Mouse (Mus musculus) limb, embryonic 15.5 days (tissue): Measurements from ENCODE around the gene Stkld1. TPM values are rescaled to one million over a fixed set of nuclear protein-coding genes. Genes with fewer than 3 reads are reported as not detected.
A peak's percentile ranks its signal among the peaks of the same experiment; 100 is the strongest.

Source experiments
- ATAC-seq: fragments of 200-750 bp; cut with Nextera tagmentation; 2 replicates; pipeline ENCODE4 v1.8.0; 2017; ENCODE audit warnings: low read depth, moderate TSS enrichment; ENCODE audit not compliant: insufficient number of reproducible peaks, low FRiP score, low TSS enrichment
- H3K27ac ChIP-seq: fragments of 300-500 bp; sonication (generic); 2 replicates; pipeline ENCODE4 v1.5.1; 2015; ENCODE audit warnings: moderate library complexity, mild to moderate bottlenecking, inconsistent platforms
- H3K27me3 ChIP-seq: fragments of 300-500 bp; sonication (generic); 2 replicates; pipeline ENCODE4 v1.6.1; 2015; ENCODE audit warnings: inconsistent platforms
- H3K36me3 ChIP-seq: fragments of 300-500 bp; sonication (generic); 2 replicates; pipeline ENCODE4 v1.6.1; 2015; ENCODE audit warnings: inconsistent platforms
- H3K4me1 ChIP-seq: fragments of 300-500 bp; sonication (generic); 2 replicates; pipeline ENCODE4 v1.6.1; 2015; ENCODE audit warnings: inconsistent platforms
- H3K4me2 ChIP-seq: fragments of 300-500 bp; sonication (generic); 2 replicates; pipeline ENCODE4 v1.6.1; 2015; ENCODE audit warnings: mild to moderate bottlenecking, inconsistent platforms
- H3K4me3 ChIP-seq: fragments of 300-500 bp; sonication (generic); 2 replicates; pipeline ENCODE4 v1.5.1; 2015; ENCODE audit warnings: mild to moderate bottlenecking, inconsistent platforms
- H3K9ac ChIP-seq: fragments of 300-500 bp; sonication (generic); 2 replicates; pipeline ENCODE4 v1.6.1; 2015; ENCODE audit warnings: inconsistent platforms
- H3K9me3 ChIP-seq: fragments of 300-500 bp; sonication (generic); 2 replicates; pipeline ENCODE4 v1.6.1; 2016; ENCODE audit warnings: inconsistent platforms
- WGBS: fragments of 180-500 bp; shearing (Covaris S2); methylation state at CpG from one replicate; pipeline ENCODE4 v1.1.7; 2015; 5-methylcytosine and 5-hydroxymethylcytosine counted together
- polyA plus RNA-seq: library from polyadenylated mRNA; unstranded; fragments of >200 nt; fragmentation: Nextera tagmentation; extraction: Ambion mirVana; gene quantifications from 2 replicates; pipeline ENCODE4 v1.2.1, GENCODE M21; 2015

Gene Stkld1
- polyA plus RNA-seq, 1 experiment from 2014 or later: 0.06 TPM

GRCm38 (mm10) chr2:26908710-26909386 is 25.0 kb upstream of the Stkld1 start:
- peak overlapping the region; percentile 50 for H3K4me2 ChIP-seq
- peaks cover 29% of the 10 kb centered on the region for H3K4me1 ChIP-seq
- WGBS: 84% methylated on average over 18 of the region's 18 CpGs
- no peak for ATAC-seq
- H3K36me3 ChIP-seq: peaks cover 67% of the 10 kb centered on the region
- no peaks in the 10 kb centered on the region for H3K27me3 ChIP-seq
- H3K9ac ChIP-seq: peak overlapping the region; percentile 55; the same call in 1 of the 2 replicates
- H3K9me3 ChIP-seq: no peaks in the 10 kb centered on the region
- H3K4me3 ChIP-seq: peak overlapping the region; percentile 77
- no peak overlapping the region for H3K27ac ChIP-seq

DNA sequence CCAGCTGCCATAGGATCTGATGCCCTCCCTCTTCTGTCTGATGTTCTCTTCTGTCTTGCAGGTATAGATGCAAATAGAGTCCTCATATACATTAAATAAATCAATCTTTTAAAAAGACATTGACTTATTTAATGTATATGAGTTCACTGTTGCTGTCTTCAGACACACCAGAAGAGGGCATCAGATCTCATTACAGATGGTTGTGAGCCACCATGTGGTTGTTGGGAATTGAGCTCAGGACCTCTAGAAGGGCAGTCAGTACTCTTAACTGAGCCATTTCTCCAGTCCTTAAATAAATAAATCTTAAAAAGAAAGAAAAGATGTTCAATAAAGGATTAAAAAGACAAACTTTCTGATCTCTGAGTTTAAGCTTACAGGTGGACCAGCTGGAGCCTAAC is 24.5 kb upstream of the Stkld1 start:
- H3K27ac ChIP-seq: peak overlapping the region; percentile 95; the same call in 1 of the 2 replicates
- H3K4me2 ChIP-seq: peak overlapping the region; percentile 50
- H3K27me3 ChIP-seq: no peaks in the 10 kb centered on the region
- no peaks in the 10 kb centered on the region for H3K9me3 ChIP-seq
- no peak for ATAC-seq
- peak overlapping the region; percentile 77 for H3K4me3 ChIP-seq
- H3K36me3 ChIP-seq: peaks cover 69% of the 10 kb centered on the region
- H3K4me1 ChIP-seq: peaks cover 27% of the 10 kb centered on the region
- peak overlapping the region; percentile 55 for H3K9ac ChIP-seq

DNA sequence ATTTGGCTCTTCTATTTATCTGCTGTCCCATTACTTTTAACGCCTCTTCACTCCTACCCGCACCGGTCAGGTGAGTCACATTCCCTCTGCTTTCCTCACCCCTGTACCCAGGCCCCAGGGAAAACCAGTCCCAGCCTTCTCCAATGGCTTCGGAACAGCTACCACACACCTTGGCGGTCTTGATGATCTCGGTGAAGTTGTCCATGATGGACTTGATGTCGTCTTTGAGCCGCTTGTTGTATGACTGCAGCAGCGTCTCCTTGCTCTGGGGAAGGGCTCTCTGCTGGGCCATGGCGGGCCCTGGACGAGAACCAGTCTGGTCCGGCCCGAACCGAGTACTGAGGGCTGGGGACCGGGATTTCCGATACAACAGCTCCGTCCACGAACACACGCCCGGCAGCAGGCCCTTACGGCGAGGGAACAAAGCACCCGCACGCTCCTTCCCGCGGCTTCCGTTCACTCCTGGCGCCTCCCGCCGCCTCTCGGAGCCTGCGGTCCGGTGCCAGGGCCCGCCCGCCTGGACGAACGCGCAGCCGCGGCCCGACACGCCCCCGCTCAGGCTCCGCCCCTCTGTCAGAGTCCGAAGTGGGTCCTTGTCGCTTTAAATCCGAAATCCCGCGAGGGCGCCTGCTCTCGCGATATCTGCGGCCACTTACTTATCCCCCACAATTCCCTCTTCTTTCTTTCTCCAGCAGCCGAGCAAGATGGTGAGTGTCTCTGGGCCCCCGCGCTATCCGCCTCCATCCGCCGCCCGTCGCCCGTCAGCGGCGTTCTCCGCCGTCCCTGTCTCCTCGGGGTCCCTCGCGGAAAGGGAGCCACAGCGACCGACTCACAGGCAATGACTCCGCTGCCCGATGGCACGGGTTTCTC is 23.5 kb upstream of the Stkld1 start, which contains the start of the genes Med22 and Rpl7a:
Gene Med22 (minus strand): TSS at position 554 of the 870 bp plus-strand sequence.
Gene Rpl7a (plus strand): TSS at position 641 of the 870 bp plus-strand sequence.
- H3K9me3 ChIP-seq: no peaks in the 10 kb centered on the region
- peaks cover 67% of the 10 kb centered on the region for H3K36me3 ChIP-seq
- under 1% methylated on average over 71 of the region's 74 CpGs for WGBS
- H3K4me3 ChIP-seq: peak within 1 kb of the TSS; percentile 77
- H3K4me1 ChIP-seq: peaks cover 35% of the 10 kb centered on the region
- H3K9ac ChIP-seq: peak within 1 kb of the TSS; percentile 91
- H3K27me3 ChIP-seq: no peaks in the 10 kb centered on the region
- ATAC-seq: peak; percentile 93
- peak within 1 kb of the TSS; percentile 82 for H3K4me2 ChIP-seq
- H3K27ac ChIP-seq: peak within 1 kb of the TSS; percentile 95

DNA sequence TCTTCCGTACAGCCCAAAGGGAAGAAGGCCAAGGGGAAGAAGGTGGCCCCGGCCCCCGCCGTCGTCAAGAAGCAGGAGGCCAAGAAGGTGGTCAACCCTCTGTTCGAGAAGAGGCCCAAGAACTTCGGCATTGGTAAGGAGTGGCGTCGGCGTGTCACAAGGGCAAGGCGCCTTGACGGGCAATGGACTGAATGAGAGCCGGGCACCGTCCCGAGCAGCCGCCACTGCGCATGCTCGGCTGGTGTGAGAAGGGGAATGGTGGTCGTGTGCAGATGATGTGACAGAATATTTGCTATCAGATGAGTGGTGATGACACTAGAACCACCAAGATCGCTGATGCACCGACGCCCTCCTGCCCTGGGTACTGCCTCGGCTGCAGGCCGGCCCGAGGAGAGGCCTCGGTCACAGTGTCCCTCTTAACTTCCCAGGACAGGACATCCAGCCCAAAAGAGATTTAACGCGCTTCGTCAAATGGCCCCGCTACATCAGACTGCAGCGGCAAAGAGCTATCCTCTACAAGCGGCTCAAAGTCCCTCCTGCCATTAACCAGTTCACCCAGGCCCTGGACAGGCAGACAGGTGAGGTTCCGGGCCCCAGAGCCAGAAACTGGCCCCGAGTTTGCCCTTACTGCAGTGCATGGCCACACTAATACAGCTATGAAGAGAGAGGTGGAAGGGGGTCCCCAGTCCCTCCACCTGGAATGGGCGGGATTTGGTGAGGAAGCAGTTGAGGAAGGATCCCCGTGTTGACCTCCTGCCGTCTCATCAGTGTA is 22.7 kb upstream of the Stkld1 start:
- H3K4me1 ChIP-seq: peaks cover 41% of the 10 kb centered on the region
- H3K9ac ChIP-seq: peak overlapping the region; percentile 91
- H3K4me3 ChIP-seq: peak overlapping the region; percentile 77
- H3K9me3 ChIP-seq: no peaks in the 10 kb centered on the region
- H3K27me3 ChIP-seq: no peaks in the 10 kb centered on the region
- H3K4me2 ChIP-seq: peak overlapping the region; percentile 82
- peak overlapping the region; percentile 95 for H3K27ac ChIP-seq
- 0% methylated on average over 37 of the region's 37 CpGs for WGBS
- peaks cover 59% of the 10 kb centered on the region for H3K36me3 ChIP-seq
- peak; percentile 15; the same call in 1 of the 2 replicates for ATAC-seq

- Histone ChIP-seq H3K27me3 (no peaks in the 10 kb centered on the region), H3K9me3 (no peaks in the 10 kb centered on the region), H3K4me3 (peak overlapping the region; percentile 77), H3K4me2 (peak overlapping the region; percentile 82), H3K9ac (peak overlapping the region; percentile 8; the same call in 1 of the 2 replicates), H3K27ac (no peak overlapping the region), H3K4me1 (peaks cover 49% of the 10 kb centered on the region), H3K36me3 (peaks cover 48% of the 10 kb centered on the region)
- no peak for ATAC-seq
- WGBS: 64% methylated on average over 5 of the region's 5 CpGs
Measured at GRCm38 (mm10) chr2:26912253-26912770, 21.5 kb upstream of the Stkld1 start.

GRCm38 (mm10) chr2:26913416-26914147 is 20.3 kb upstream of the Stkld1 start:
- ATAC-seq: no peak
- H3K36me3 ChIP-seq: peaks cover 42% of the 10 kb centered on the region

GRCm38 (mm10) chr2:26914148-26914941 is 19.5 kb upstream of the Stkld1 start:
- peak overlapping the region; percentile 8; the same call in 1 of the 2 replicates for H3K4me3 ChIP-seq
- WGBS: 59% methylated on average over 8 of the region's 8 CpGs
- no peak overlapping the region for H3K4me2 ChIP-seq
- no peaks in the 10 kb centered on the region for H3K9me3 ChIP-seq
- ATAC-seq: no peak
- H3K9ac ChIP-seq: no peak overlapping the region
- H3K36me3 ChIP-seq: peaks cover 49% of the 10 kb centered on the region
- H3K4me1 ChIP-seq: peaks cover 48% of the 10 kb centered on the region
- H3K27me3 ChIP-seq: no peaks in the 10 kb centered on the region
- 0 out of 2 replicates have a peak overlapping the region, but pooled peaks have one; percentile 0 for H3K27ac ChIP-seq

More at GRCm38 (mm10) chr2:26913416-26914147, 20.3 kb upstream of the Stkld1 start:
- Histone ChIP-seq H3K27me3 (no peaks in the 10 kb centered on the region), H3K9me3 (no peaks in the 10 kb centered on the region), H3K27ac (no peak overlapping the region), H3K4me1 (peaks cover 56% of the 10 kb centered on the region), H3K4me2 (no peak overlapping the region), H3K9ac (no peak overlapping the region), H3K4me3 (no peak overlapping the region)
- whole genome bisulfite sequencing: 78% methylated on average over 17 of the region's 17 CpGs

DNA sequence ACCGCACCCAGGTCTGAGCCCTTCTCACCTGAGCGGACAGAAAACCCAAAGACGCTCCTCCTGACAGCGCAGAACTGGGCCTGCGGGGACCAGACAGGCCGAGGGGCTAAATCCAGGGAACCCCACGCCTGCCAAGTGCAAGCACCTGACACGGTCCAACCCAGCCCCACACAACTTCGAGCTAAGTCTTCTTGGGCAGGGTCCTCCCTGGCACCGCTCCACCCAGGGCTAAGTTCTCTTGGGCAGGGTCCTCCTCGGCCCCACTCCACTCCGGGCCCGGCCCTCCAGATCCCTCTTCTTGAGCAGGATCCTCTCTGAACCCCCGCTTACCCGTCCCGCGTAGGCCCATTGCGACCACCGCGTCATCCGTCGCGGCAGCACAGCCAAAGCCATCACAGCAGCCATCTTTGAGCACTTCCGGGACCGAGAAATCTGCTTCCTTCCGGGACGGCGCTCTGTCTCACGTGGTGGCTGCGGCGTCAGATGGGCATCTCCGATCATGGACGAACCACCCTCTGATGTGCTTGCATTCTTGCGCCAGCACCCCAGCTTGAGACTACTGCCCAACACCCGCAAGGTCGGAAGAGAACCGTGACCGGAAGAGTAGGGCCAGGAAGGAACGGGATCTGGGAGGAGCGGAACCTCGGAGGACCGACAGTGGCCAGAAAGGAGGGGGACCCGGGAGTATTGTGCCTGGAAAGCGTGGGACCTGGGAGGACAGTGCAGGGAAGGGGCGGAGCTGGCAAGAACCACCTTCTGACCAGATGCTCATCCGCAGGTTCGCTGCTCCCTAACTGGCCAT is 17.7 kb upstream of the Stkld1 start, which contains the start of the genes Surf2 and Surf1:
Gene Surf2 (plus strand): TSS at position 441 of the 802 bp plus-strand sequence.
Gene Surf1 (minus strand): TSS at position 604 of the 802 bp plus-strand sequence.
- Histone ChIP-seq H3K27ac (peak within 1 kb of the TSS; percentile 78), H3K4me3 (peak within 1 kb of the TSS; percentile 68), H3K36me3 (peaks cover 67% of the 10 kb centered on the region), H3K9me3 (no peaks in the 10 kb centered on the region), H3K4me1 (peaks cover 47% of the 10 kb centered on the region), H3K4me2 (peak within 1 kb of the TSS; percentile 95), H3K27me3 (no peaks in the 10 kb centered on the region), H3K9ac (peak within 1 kb of the TSS; percentile 70)
- WGBS: 2% methylated on average over 47 of the region's 47 CpGs
- peak; percentile 40 for ATAC-seq

GRCm38 (mm10) chr2:26916738-26917137 is 17.1 kb upstream of the Stkld1 start:
- Histone ChIP-seq H3K27ac (peak overlapping the region; percentile 78), H3K4me1 (peaks cover 43% of the 10 kb centered on the region), H3K4me2 (peak overlapping the region; percentile 95), H3K9ac (peak overlapping the region; percentile 70), H3K36me3 (peaks cover 68% of the 10 kb centered on the region), H3K27me3 (no peaks in the 10 kb centered on the region), H3K4me3 (peak overlapping the region; percentile 68), H3K9me3 (no peaks in the 10 kb centered on the region)
- 2% methylated on average over 13 of the region's 13 CpGs for WGBS
- no peak for ATAC-seq
